ENCODE assay signal across 8 mouse cellular contexts in genomic region chr17:14372324-14373145, GRCm38 (mm10).
DNase-seq lines count a peak whose midpoint lies in the region; ATAC-seq and TF ChIP-seq lines count a peak whose summit lies in the region.

No protein-coding gene starts in this region.

- H3K4me1 ChIP-seq in kidney, embryonic 15.5 days, result peaks cover 18% of the 10 kb centered on the region
- H3K4me1 ChIP-seq in lung, embryonic 14.5 days (ENCODE audit: insufficient read depth), result no peaks in the 10 kb centered on the region
- no peaks in the 10 kb centered on the region for H3K4me1 ChIP-seq in thymus, adult 2 months (replicated peaks; ENCODE audit: control insufficient read depth, insufficient read depth, low read length)

- peak overlapping the region; percentile 19; the same call in 1 of the 2 replicates for H3K4me2 ChIP-seq in kidney, embryonic 15.5 days
- no peak overlapping the region for H3K4me2 ChIP-seq in lung, embryonic 14.5 days

- H3K9ac ChIP-seq in kidney, embryonic 15.5 days, result no peak overlapping the region
- no peak overlapping the region for H3K9ac ChIP-seq in lung, embryonic 14.5 days

- TF ChIP-seq POLR2A in thymus, adult 2 months (IDR thresholded peaks at IDR 0.05; ENCODE audit: control insufficient read depth, extremely low read depth, insufficient read depth, low read length, poor library complexity), result no peak

- H3K9me3 ChIP-seq in kidney, embryonic 15.5 days (replicated peaks), result no peaks in the 10 kb centered on the region
- no peaks in the 10 kb centered on the region for H3K9me3 ChIP-seq in lung, embryonic 14.5 days (ENCODE audit: low read depth, low read length)

- ATAC-seq in kidney, embryonic 15.5 days (replicated peaks; ENCODE audit: low FRiP score), result peak; percentile 80
- no peak for ATAC-seq in lung, embryonic 14.5 days (ENCODE audit: insufficient read depth)

- no peak overlapping the region for H3K4me3 ChIP-seq in kidney, embryonic 15.5 days (replicated peaks)
- H3K4me3 ChIP-seq in lung, embryonic 14.5 days (ENCODE audit: low read depth, low read length), result no peak overlapping the region
- no peak overlapping the region for H3K4me3 ChIP-seq in thymus, adult 2 months (ENCODE audit: control insufficient read depth, insufficient read depth, low read length)

- H3K27ac ChIP-seq in kidney, embryonic 15.5 days, result peak overlapping the region; percentile 65
- H3K27ac ChIP-seq in lung, embryonic 14.5 days (ENCODE audit: low read depth), result no peak overlapping the region
- no peak overlapping the region for H3K27ac ChIP-seq in thymus, adult 2 months (ENCODE audit: control insufficient read depth, insufficient read depth, low read length)

- 56% methylated on average over 25 of the region's 25 CpGs for WGBS in kidney, embryonic 15.5 days
- WGBS in lung, embryonic 14.5 days, result 71% methylated on average over 25 of the region's 25 CpGs
- 85% methylated on average over 25 of the region's 25 CpGs for WGBS in thymus, adult 2 months

- no peak for TF ChIP-seq CTCF in lung, embryonic 14.5 days (IDR thresholded peaks at IDR 0.05; ENCODE audit: low read depth)
- no peak for TF ChIP-seq CTCF in thymus, adult 2 months (IDR thresholded peaks at IDR 0.05; ENCODE audit: borderline replicate concordance, control insufficient read depth, extremely low read depth, insufficient read depth, low read length, poor library complexity)

- peaks cover 3% of the 10 kb centered on the region; the same call in 1 of the 2 replicates for H3K27me3 ChIP-seq in kidney, embryonic 15.5 days
- H3K27me3 ChIP-seq in lung, embryonic 14.5 days (ENCODE audit: insufficient read depth, low read length), result no peaks in the 10 kb centered on the region
- no peaks in the 10 kb centered on the region for H3K27me3 ChIP-seq in thymus, adult 2 months (ENCODE audit: control insufficient read depth, insufficient read depth, low read length)

- peak; percentile 29 for DNase-seq in cerebellum, adult 11 months
- DNase-seq in cerebellum, postnatal 25 days, result peak; percentile 71 to 80
- DNase-seq in lung, embryonic 14.5 days, result peak; percentile 27
- peak; percentile 18 for DNase-seq in right cerebral cortex, postnatal 25 days
- no peak for DNase-seq in thymus, adult 2 months
- DNase-seq in embryo, embryonic 10 days (ENCODE audit: low spot score), result no peak
- no peak for DNase-seq in urinary bladder, adult 2 months (ENCODE audit: low spot score)

- H3K36me3 ChIP-seq in kidney, embryonic 15.5 days, result no peaks in the 10 kb centered on the region
- H3K36me3 ChIP-seq in lung, embryonic 14.5 days (ENCODE audit: insufficient read depth), result 0 out of 2 replicates have a peak, but pooled peaks cover 5% of the 10 kb centered on the region
- no peaks in the 10 kb centered on the region for H3K36me3 ChIP-seq in thymus, adult 2 months (ENCODE audit: control insufficient read depth, insufficient read depth, low read length)

Comparison
In these comparisons a context has a peak if more than half of its experiments do, and no peak if none do; other contexts are left out.
1. DNase-seq: peak in cerebellum, adult 11 months (single experiment), cerebellum, postnatal 25 days (2 of 2), lung, embryonic 14.5 days (single experiment) and right cerebral cortex, postnatal 25 days (single experiment); none in thymus, adult 2 months (single experiment), embryo, embryonic 10 days (single experiment) and urinary bladder, adult 2 months (single experiment).